Mouse (Mus musculus): ENCODE data around the gene Xpo6.
A peak's percentile ranks its signal among the peaks of the same experiment; 100 is the strongest.

The Xpo6 gene

GRCm38 (mm10) chr7:126200178-126200996, at the start of gene Xpo6:
Gene Xpo6, minus strand, starts transcription at chr7:126200501.
- DNase-seq (ENCODE audit: low read depth, low spot score), result peak; percentile 98

GRCm38 (mm10) chr7:126249986-126250385, 49.7 kb upstream of the Xpo6 start:
- DNase-seq (ENCODE audit: low read depth, low spot score), result no peak

GRCm38 (mm10) chr7:126249146-126249545, 48.8 kb upstream of the Xpo6 start:
- no peak for DNase-seq (ENCODE audit: low read depth, low spot score)

- no peak for DNase-seq (ENCODE audit: low read depth, low spot score)
These were observed 48.4 kb upstream of the Xpo6 start for GRCm38 (mm10) chr7:126248641-126249141.

GRCm38 (mm10) chr7:126248088-126248487, 47.8 kb upstream of the Xpo6 start:
- no peak for DNase-seq (ENCODE audit: low read depth, low spot score)

- peak; percentile 56 for DNase-seq (ENCODE audit: low read depth, low spot score)
These were observed 44.0 kb upstream of the Xpo6 start for GRCm38 (mm10) chr7:126244168-126244750.

GRCm38 (mm10) chr7:126240814-126241360, 40.6 kb upstream of the Xpo6 start:
- no peak for DNase-seq (ENCODE audit: low read depth, low spot score)

GRCm38 (mm10) chr7:126236794-126237192, 36.5 kb upstream of the Xpo6 start:
- DNase-seq (ENCODE audit: low read depth, low spot score), result no peak

GRCm38 (mm10) chr7:126236083-126236793, 35.9 kb upstream of the Xpo6 start:
- peak; percentile 60 for DNase-seq (ENCODE audit: low read depth, low spot score)

GRCm38 (mm10) chr7:126234611-126235010, 34.3 kb upstream of the Xpo6 start:
- no peak for DNase-seq (ENCODE audit: low read depth, low spot score)

GRCm38 (mm10) chr7:126232345-126233071, 32.2 kb upstream of the Xpo6 start:
- DNase-seq (ENCODE audit: low read depth, low spot score), result no peak

GRCm38 (mm10) chr7:126230357-126231148, 30.3 kb upstream of the Xpo6 start:
- no peak for DNase-seq (ENCODE audit: low read depth, low spot score)

- DNase-seq (ENCODE audit: low read depth, low spot score), result peak; percentile 74
These were observed 25.8 kb upstream of the Xpo6 start for GRCm38 (mm10) chr7:126226136-126226535.

GRCm38 (mm10) chr7:126222753-126223152, 22.5 kb upstream of the Xpo6 start:
- DNase-seq (ENCODE audit: low read depth, low spot score), result no peak

GRCm38 (mm10) chr7:126220611-126221010, 20.3 kb upstream of the Xpo6 start:
- peak; percentile 91 for DNase-seq (ENCODE audit: low read depth, low spot score)

- DNase-seq (ENCODE audit: low read depth, low spot score), result peak; percentile 66
These were observed 18.0 kb upstream of the Xpo6 start for GRCm38 (mm10) chr7:126218311-126218710.

- DNase-seq (ENCODE audit: low read depth, low spot score), result peak; percentile 80
These were observed 16.6 kb upstream of the Xpo6 start for GRCm38 (mm10) chr7:126216867-126217266.

GRCm38 (mm10) chr7:126210856-126211255, 10.6 kb upstream of the Xpo6 start:
- no peak for DNase-seq (ENCODE audit: low read depth, low spot score)

GRCm38 (mm10) chr7:126200997-126201345, 670 bp upstream of the Xpo6 start:
- DNase-seq (ENCODE audit: low read depth, low spot score), result peak; percentile 69

- peak; percentile 81 for DNase-seq (ENCODE audit: low read depth, low spot score)
These were observed 604 bp downstream of the Xpo6 start for GRCm38 (mm10) chr7:126199691-126200102.

- DNase-seq (ENCODE audit: low read depth, low spot score), result no peak
These were observed 1.4 kb downstream of the Xpo6 start for GRCm38 (mm10) chr7:126198926-126199325.

Data from ZHBTc4 (cell line).